Mouse (Mus musculus): ENCODE measurements around the gene Nrcam.

Nrcam gene

DNA sequence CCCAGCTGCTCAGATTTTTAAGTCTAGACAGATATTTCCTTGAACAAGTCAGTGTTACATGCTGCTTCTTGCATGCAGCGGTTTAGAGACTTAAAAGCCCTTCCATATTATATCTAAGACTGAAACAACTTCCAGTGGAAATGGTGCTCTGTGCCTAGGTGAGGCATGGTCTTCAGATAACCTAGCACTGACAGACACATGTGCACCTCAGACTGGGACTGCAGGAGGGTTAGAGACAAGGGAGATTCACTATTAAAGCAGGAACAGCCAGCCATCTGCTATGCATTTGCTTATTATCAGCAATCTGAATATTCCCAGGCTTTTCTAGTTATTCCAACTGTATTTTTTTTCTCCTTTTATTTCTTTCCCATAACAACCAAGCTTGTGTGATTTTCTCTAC, 74.6 kb downstream of the Nrcam start:
- no peaks in the 10 kb centered on the region for H3K4me1 ChIP-seq (replicated peaks; ENCODE audit: low read depth, low read length)
- H3K36me3 ChIP-seq (ENCODE audit: insufficient read depth, low read length), result no peaks in the 10 kb centered on the region
- H3K27me3 ChIP-seq (ENCODE audit: insufficient read depth, low read length), result no peaks in the 10 kb centered on the region
- peaks cover 11% of the 10 kb centered on the region; the same call in 1 of the 2 replicates for H3K9me3 ChIP-seq (ENCODE audit: low read length)
- no peak overlapping the region for H3K4me3 ChIP-seq (replicated peaks; ENCODE audit: low read length)
- TF ChIP-seq NANOG (IDR thresholded peaks at IDR 0.05; ENCODE audit: borderline replicate concordance, low read length) (no peak), POU5F1 (IDR thresholded peaks at IDR 0.05; ENCODE audit: borderline replicate concordance, low read length) (no peak), CTCF (conservative IDR thresholded peaks at IDR 0.05; ENCODE audit: low read length) (no peak)

GRCm38 (mm10) chr12:44403731-44404424, 75.2 kb downstream of the Nrcam start:
- Histone ChIP-seq H3K4me3 (replicated peaks; ENCODE audit: low read length) (no peak overlapping the region), H3K36me3 (ENCODE audit: insufficient read depth, low read length) (no peaks in the 10 kb centered on the region), H3K27me3 (ENCODE audit: insufficient read depth, low read length) (no peaks in the 10 kb centered on the region), H3K4me1 (replicated peaks; ENCODE audit: low read depth, low read length) (no peaks in the 10 kb centered on the region), H3K9me3 (ENCODE audit: low read length) (peaks cover 9% of the 10 kb centered on the region; the same call in 1 of the 2 replicates)
- TF ChIP-seq POU5F1 (IDR thresholded peaks at IDR 0.05; ENCODE audit: borderline replicate concordance, low read length), result no peak

DNA sequence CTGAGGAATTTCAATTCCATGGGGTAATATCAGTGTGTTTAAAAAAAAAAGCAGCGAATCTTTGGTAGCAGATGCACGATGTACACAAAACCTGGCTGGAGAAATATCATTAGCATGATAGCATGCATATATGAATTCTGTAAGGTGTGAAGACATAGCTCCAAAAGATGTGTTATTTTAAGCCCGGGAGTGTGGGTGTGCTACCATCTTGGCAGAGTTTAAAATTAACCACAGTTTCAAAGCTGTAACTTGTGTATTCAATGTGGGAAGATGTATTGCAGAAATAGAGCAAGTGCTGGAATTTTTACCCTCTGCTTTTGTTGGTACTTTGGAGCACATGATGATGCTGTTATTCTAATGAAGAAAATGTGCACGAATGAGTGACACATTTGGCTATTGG, 81.1 kb downstream of the Nrcam start:
- Histone ChIP-seq H3K9me3 (ENCODE audit: low read length) (no peaks in the 10 kb centered on the region), H3K36me3 (ENCODE audit: insufficient read depth, low read length) (no peaks in the 10 kb centered on the region), H3K4me3 (replicated peaks; ENCODE audit: low read length) (no peak overlapping the region), H3K27me3 (ENCODE audit: insufficient read depth, low read length) (no peaks in the 10 kb centered on the region), H3K4me1 (replicated peaks; ENCODE audit: low read depth, low read length) (no peaks in the 10 kb centered on the region)
- no peak for TF ChIP-seq NANOG (IDR thresholded peaks at IDR 0.05; ENCODE audit: borderline replicate concordance, low read length)
- no peak for TF ChIP-seq POU5F1 (IDR thresholded peaks at IDR 0.05; ENCODE audit: borderline replicate concordance, low read length)
- TF ChIP-seq CTCF (conservative IDR thresholded peaks at IDR 0.05; ENCODE audit: low read length), result no peak

DNA sequence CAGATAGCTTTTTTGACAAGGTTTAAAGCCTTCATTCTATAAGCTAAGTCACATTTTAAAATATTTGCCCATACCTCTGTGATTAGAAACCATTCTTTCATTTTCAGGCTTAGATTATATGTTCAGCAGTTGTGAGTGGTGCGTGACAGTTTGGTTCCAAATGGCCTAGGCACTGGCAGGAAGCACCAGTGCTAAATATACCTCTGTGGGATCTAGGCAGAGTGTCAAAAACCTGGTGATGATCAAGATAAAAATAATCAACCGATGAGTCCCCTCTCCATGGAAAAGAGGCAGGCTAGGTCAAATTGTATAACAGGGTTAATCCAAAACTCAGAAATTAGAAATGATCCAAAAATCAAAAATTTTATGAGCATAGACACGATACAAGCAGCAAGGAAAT, 82.3 kb downstream of the Nrcam start:
- Histone ChIP-seq H3K27me3 (ENCODE audit: insufficient read depth, low read length) (no peaks in the 10 kb centered on the region), H3K4me1 (replicated peaks; ENCODE audit: low read depth, low read length) (no peaks in the 10 kb centered on the region), H3K9me3 (ENCODE audit: low read length) (no peaks in the 10 kb centered on the region), H3K4me3 (replicated peaks; ENCODE audit: low read length) (no peak overlapping the region), H3K36me3 (ENCODE audit: insufficient read depth, low read length) (no peaks in the 10 kb centered on the region)
- no peak for TF ChIP-seq NANOG (IDR thresholded peaks at IDR 0.05; ENCODE audit: borderline replicate concordance, low read length)
- no peak for TF ChIP-seq POU5F1 (IDR thresholded peaks at IDR 0.05; ENCODE audit: borderline replicate concordance, low read length)
- TF ChIP-seq CTCF (conservative IDR thresholded peaks at IDR 0.05; ENCODE audit: low read length), result no peak

GRCm38 (mm10) chr12:44422154-44422866, 93.6 kb downstream of the Nrcam start:
- TF ChIP-seq POU5F1 (IDR thresholded peaks at IDR 0.05; ENCODE audit: borderline replicate concordance, low read length) (no peak), CTCF (conservative IDR thresholded peaks at IDR 0.05; ENCODE audit: low read length) (no peak), NANOG (IDR thresholded peaks at IDR 0.05; ENCODE audit: borderline replicate concordance, low read length) (no peak)
- H3K27me3 ChIP-seq (ENCODE audit: insufficient read depth, low read length), result no peaks in the 10 kb centered on the region
- no peak overlapping the region for H3K4me3 ChIP-seq (replicated peaks; ENCODE audit: low read length)
- H3K4me1 ChIP-seq (replicated peaks; ENCODE audit: low read depth, low read length), result no peaks in the 10 kb centered on the region
- no peaks in the 10 kb centered on the region for H3K9me3 ChIP-seq (ENCODE audit: low read length)
- H3K36me3 ChIP-seq (ENCODE audit: insufficient read depth, low read length), result no peaks in the 10 kb centered on the region

DNA sequence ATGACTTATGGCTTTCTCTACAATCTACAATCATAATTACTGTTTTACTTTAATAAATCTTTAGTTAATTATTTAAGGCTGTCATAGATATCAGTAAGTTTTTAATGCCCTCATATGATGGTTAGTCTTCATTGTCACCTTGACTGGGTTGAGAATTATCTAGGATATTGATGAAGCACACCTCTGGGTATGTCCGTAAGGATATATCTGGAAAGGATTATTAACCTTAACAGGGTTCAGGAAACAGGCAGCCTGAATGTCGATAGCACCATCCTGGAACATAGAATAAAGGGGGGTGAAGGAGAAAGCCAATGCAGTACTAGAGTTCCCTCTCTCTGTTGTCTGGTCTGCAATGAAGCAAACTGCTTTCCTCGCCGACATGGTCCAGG, 94.2 kb downstream of the Nrcam start:
- no peaks in the 10 kb centered on the region for H3K27me3 ChIP-seq (ENCODE audit: insufficient read depth, low read length)
- TF ChIP-seq NANOG (IDR thresholded peaks at IDR 0.05; ENCODE audit: borderline replicate concordance, low read length) (no peak), CTCF (conservative IDR thresholded peaks at IDR 0.05; ENCODE audit: low read length) (no peak), POU5F1 (IDR thresholded peaks at IDR 0.05; ENCODE audit: borderline replicate concordance, low read length) (no peak)
- H3K4me1 ChIP-seq (replicated peaks; ENCODE audit: low read depth, low read length), result no peaks in the 10 kb centered on the region
- no peaks in the 10 kb centered on the region for H3K36me3 ChIP-seq (ENCODE audit: insufficient read depth, low read length)
- H3K4me3 ChIP-seq (replicated peaks; ENCODE audit: low read length), result no peak overlapping the region
- no peaks in the 10 kb centered on the region for H3K9me3 ChIP-seq (ENCODE audit: low read length)

DNA sequence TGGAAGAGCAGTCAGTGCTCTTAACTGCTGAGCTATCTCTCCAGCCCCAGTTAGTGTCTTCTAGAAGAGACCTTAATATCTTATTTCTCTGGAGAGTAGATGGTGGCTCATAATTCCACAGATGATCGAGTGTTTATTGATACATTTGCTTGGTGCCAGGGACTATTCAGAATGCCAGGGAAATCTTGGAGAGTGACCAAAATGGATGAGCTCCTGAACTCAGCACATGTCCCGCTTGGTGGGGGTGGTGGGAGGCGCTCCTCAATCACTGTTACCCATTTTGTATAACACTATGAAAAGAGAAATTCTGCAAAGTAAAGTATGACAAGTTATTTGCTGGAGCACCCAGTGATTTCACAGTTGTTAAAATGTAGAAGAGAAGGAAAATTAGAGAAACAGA, 95.3 kb downstream of the Nrcam start:
- TF ChIP-seq CTCF (conservative IDR thresholded peaks at IDR 0.05; ENCODE audit: low read length) (no peak), NANOG (IDR thresholded peaks at IDR 0.05; ENCODE audit: borderline replicate concordance, low read length) (no peak), POU5F1 (IDR thresholded peaks at IDR 0.05; ENCODE audit: borderline replicate concordance, low read length) (no peak)
- Histone ChIP-seq H3K9me3 (ENCODE audit: low read length) (no peaks in the 10 kb centered on the region), H3K4me3 (replicated peaks; ENCODE audit: low read length) (no peak overlapping the region), H3K27me3 (ENCODE audit: insufficient read depth, low read length) (no peaks in the 10 kb centered on the region), H3K36me3 (ENCODE audit: insufficient read depth, low read length) (no peaks in the 10 kb centered on the region), H3K4me1 (replicated peaks; ENCODE audit: low read depth, low read length) (peaks cover 3% of the 10 kb centered on the region; the same call in 1 of the 2 replicates)

DNA sequence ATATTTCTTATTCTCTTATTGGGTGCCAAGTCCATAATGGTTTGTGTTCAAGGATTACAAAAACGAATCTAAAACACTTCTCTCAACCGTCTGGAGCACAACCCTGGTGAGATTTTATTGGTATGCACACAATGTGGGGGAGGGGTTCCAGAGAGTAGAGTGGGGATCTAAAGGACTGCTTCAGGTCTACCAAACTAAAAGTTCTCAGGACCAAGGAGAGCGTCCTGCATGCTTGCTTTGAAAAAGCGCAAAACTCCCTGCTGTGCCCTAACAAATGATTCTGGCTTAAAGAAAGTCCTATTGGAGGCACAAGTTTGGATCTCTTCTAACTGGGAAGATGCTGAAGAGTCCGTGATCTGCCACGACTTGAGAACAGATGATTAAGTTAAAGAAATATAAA, 96.4 kb downstream of the Nrcam start:
- no peak overlapping the region for H3K4me3 ChIP-seq (replicated peaks; ENCODE audit: low read length)
- H3K27me3 ChIP-seq (ENCODE audit: insufficient read depth, low read length), result no peaks in the 10 kb centered on the region
- TF ChIP-seq CTCF (conservative IDR thresholded peaks at IDR 0.05; ENCODE audit: low read length), result no peak
- H3K4me1 ChIP-seq (replicated peaks; ENCODE audit: low read depth, low read length), result peaks cover 3% of the 10 kb centered on the region; the same call in 1 of the 2 replicates
- H3K36me3 ChIP-seq (ENCODE audit: insufficient read depth, low read length), result no peaks in the 10 kb centered on the region
- no peaks in the 10 kb centered on the region for H3K9me3 ChIP-seq (ENCODE audit: low read length)
